Mouse (Mus musculus) inflammation-experienced regulatory T-cells, adult 6 months (primary cell): ENCODE results near the gene Fam234a. TPM values are rescaled to one million over a fixed set of nuclear protein-coding genes. Genes with fewer than 3 reads are reported as not detected.
A peak's percentile ranks its signal among the peaks of the same experiment; 100 is the strongest.
"Not testable (repeated sequence)": the region's sequence is repeated elsewhere in the genome, so short reads cannot be mapped to it uniquely, and the experiment has no call there.

ENCODE experiments used
- ATAC-seq: one replicate; pipeline ENCODE4 v1.8.0; 2017
- polyA plus RNA-seq, 3 experiments: library from polyadenylated mRNA; unstranded; fragments of 100-300 nt; shearing (Covaris generic); gene quantifications; one replicate each; pipeline ENCODE4 v1.2.1; 2017

Gene Fam234a
- polyA plus RNA-seq, result 10 to 100 TPM; 19.9 to 34.9 (median 23.7) TPM

GRCm38 (mm10) chr17:26244101-26244841, at the start of gene Fam234a:
Gene Fam234a, minus strand, starts transcription at chr17:26244242.
- ATAC-seq, result peak; percentile 87

GRCm38 (mm10) chr17:26289475-26289874, 45.4 kb upstream of the Fam234a start:
- no peak for ATAC-seq

- no peak for ATAC-seq
These were observed 42.3 kb upstream of the Fam234a start for GRCm38 (mm10) chr17:26286199-26286955.

GRCm38 (mm10) chr17:26276711-26277110, 32.7 kb upstream of the Fam234a start:
- no peak for ATAC-seq

- ATAC-seq, result no peak
These were observed 31.9 kb upstream of the Fam234a start for GRCm38 (mm10) chr17:26275933-26276332.

- no peak for ATAC-seq
These were observed 28.5 kb upstream of the Fam234a start for GRCm38 (mm10) chr17:26272586-26272985.

- not testable (repeated sequence) for ATAC-seq
These were observed 25.5 kb upstream of the Fam234a start for GRCm38 (mm10) chr17:26269577-26269976.

- ATAC-seq, result no peak
These were observed 24.8 kb upstream of the Fam234a start for GRCm38 (mm10) chr17:26268851-26269250.

GRCm38 (mm10) chr17:26262384-26262783, 18.3 kb upstream of the Fam234a start:
- ATAC-seq, result no peak

- no peak for ATAC-seq
These were observed 17.8 kb upstream of the Fam234a start for GRCm38 (mm10) chr17:26261826-26262225.

GRCm38 (mm10) chr17:26255313-26255712, 11.3 kb upstream of the Fam234a start:
- ATAC-seq, result no peak

- ATAC-seq, result no peak
These were observed 9.4 kb upstream of the Fam234a start for GRCm38 (mm10) chr17:26253399-26253798.

- ATAC-seq, result peak; percentile 94
These were observed 8.7 kb upstream of the Fam234a start, which contains the start of gene Luc7l for GRCm38 (mm10) chr17:26252539-26253251. Gene Luc7l, plus strand, starts transcription at chr17:26252896.

GRCm38 (mm10) chr17:26251886-26252538, 8.0 kb upstream of the Fam234a start:
- no peak for ATAC-seq

GRCm38 (mm10) chr17:26243471-26244100, 456 bp downstream of the Fam234a start:
- peak; percentile 58 for ATAC-seq

- ATAC-seq, result no peak
These were observed 3.1 kb downstream of the Fam234a start for GRCm38 (mm10) chr17:26240990-26241389.

- ATAC-seq, result no peak
These were observed 3.8 kb downstream of the Fam234a start for GRCm38 (mm10) chr17:26240120-26240790.

GRCm38 (mm10) chr17:26239551-26239950, 4.5 kb downstream of the Fam234a start:
- no peak for ATAC-seq

- ATAC-seq, result no peak
These were observed 6.4 kb downstream of the Fam234a start for GRCm38 (mm10) chr17:26237667-26238066.

GRCm38 (mm10) chr17:26235077-26235815, 8.8 kb downstream of the Fam234a start:
- ATAC-seq, result no peak

- peak; percentile 56 for ATAC-seq
These were observed 9.7 kb downstream of the Fam234a start for GRCm38 (mm10) chr17:26234386-26234785.
